Mouse (Mus musculus) CD4-positive naive resting alpha-beta T cell, adult 76 days (primary cell): ENCODE measurements around the gene Fpgs. TPM values are rescaled to one million over a fixed set of nuclear protein-coding genes. Genes with fewer than 3 reads are reported as not detected.

Experiments used
- total RNA-seq: library from RNA; stranded (reverse); gene quantifications from one replicate; pipeline ENCODE4 v1.2.4, GENCODE M21; 2023

The Fpgs gene
- 26.7 TPM for total RNA-seq

GRCm38 (mm10) chr2:32704021-32704421 is at the start of gene Fpgs:
Fpgs (minus strand) TSS chr2:32704145.

GRCm38 (mm10) chr2:32740916-32741272 is 36.9 kb upstream of the Fpgs start, which contains the start of gene 6330409D20Rik:
6330409D20Rik (minus strand) TSS chr2:32741016.

GRCm38 (mm10) chr2:32720681-32721229 is 16.8 kb upstream of the Fpgs start, which contains the start of gene Sh2d3c:
Sh2d3c (plus strand) TSS chr2:32721055.

GRCm38 (mm10) chr2:32712934-32713817 is 9.2 kb upstream of the Fpgs start, which contains the start of gene Cdk9:
Cdk9 (minus strand) TSS chr2:32713076.

GRCm38 (mm10) chr2:32646379-32647056 is 57.4 kb downstream of the Fpgs start, which contains the start of gene Eng:
Eng (plus strand) TSS chr2:32646595.

Other genes starting within 250 kb of the Fpgs start
- 163 TPM for gene Fam102a, start 168.8 kb downstream of the Fpgs start, total RNA-seq
- gene Dpm2, start 133.3 kb downstream of the Fpgs start, total RNA-seq: 50.7 TPM
- gene Pip5kl1, start 129.3 kb downstream of the Fpgs start, total RNA-seq: 0.76 TPM
- not detected for gene 9430097D07Rik, start 128.5 kb downstream of the Fpgs start, total RNA-seq
- 18.8 TPM for gene St6galnac4, start 117.0 kb downstream of the Fpgs start, total RNA-seq
- gene St6galnac6, start 104.4 kb downstream of the Fpgs start, total RNA-seq: 4.1 TPM
- gene Ak1, start 82.4 kb downstream of the Fpgs start, total RNA-seq: not detected
- 3.4 TPM for gene Eng, start 57.5 kb downstream of the Fpgs start, total RNA-seq
- 92.9 TPM for gene Cdk9, start 8.9 kb upstream of the Fpgs start, total RNA-seq
- gene Sh2d3c, start 16.9 kb upstream of the Fpgs start, total RNA-seq: 81.0 TPM
- gene 6330409D20Rik, start 36.9 kb upstream of the Fpgs start, total RNA-seq: not detected
- gene Tor2a, start 53.1 kb upstream of the Fpgs start, total RNA-seq: 26.4 TPM
- 0.21 TPM for gene Ttc16, start 71.5 kb upstream of the Fpgs start, total RNA-seq
- 3.8 TPM for gene Ptrh1, start 71.6 kb upstream of the Fpgs start, total RNA-seq
- not detected for gene Cfap157, start 80.3 kb upstream of the Fpgs start, total RNA-seq
- 1.3 TPM for gene Stxbp1, start 143.1 kb upstream of the Fpgs start, total RNA-seq
- gene Fam129b, start 172.0 kb upstream of the Fpgs start, total RNA-seq: 0.67 TPM